In genomic region chr17:50378141-50378727, GRCm38 (mm10) we compare ENCODE assay signal across 18 mouse cellular contexts.
"Had no signal": no experiment of that assay in that cellular context is flagged by ENCODE, and none has a peak within 500 bp of the region (broad histone marks: within the 10 kb centered on the region; RNA-seq: fewer than 3 reads in every experiment).

No protein-coding gene starts in this region.

- H3K4me3 ChIP-seq: midbrain, embryonic 10.5 days; midbrain, embryonic 12.5 days; myocyte; neural tube, embryonic 13.5 days; neural tube, embryonic 15.5 days had no signal

- H3K4me2 ChIP-seq: lung, embryonic 14.5 days; midbrain, embryonic 12.5 days; neural tube, embryonic 13.5 days; neural tube, embryonic 15.5 days had no signal

- H3K9ac ChIP-seq: lung, embryonic 14.5 days; midbrain, embryonic 12.5 days; neural tube, embryonic 13.5 days; neural tube, embryonic 15.5 days had no signal

- H3K4me1 ChIP-seq: midbrain, embryonic 10.5 days; midbrain, embryonic 12.5 days; neural tube, embryonic 13.5 days; neural tube, embryonic 15.5 days had no signal

- H3K36me3 ChIP-seq: midbrain, embryonic 10.5 days; midbrain, embryonic 12.5 days; neural tube, embryonic 13.5 days; neural tube, embryonic 15.5 days had no signal

- DNase-seq: lung, adult 18-20 months; lung, embryonic 14.5 days; lung, postnatal 10 days; lung, postnatal 4 days; midbrain, embryonic 14.5 days; retina, postnatal 1 day; right cerebral cortex, postnatal 14 days; right cerebral cortex, postnatal 4 days; spleen, adult 18-20 months; thymus, adult 18-20 months; thymus, postnatal 14 days; thymus, postnatal 36 days had no signal

- H3K27ac ChIP-seq: midbrain, embryonic 10.5 days; midbrain, embryonic 12.5 days; neural tube, embryonic 13.5 days; neural tube, embryonic 15.5 days had no signal

- ATAC-seq: midbrain, embryonic 16.5 days had no signal

- H3K9me3 ChIP-seq: midbrain, embryonic 10.5 days; midbrain, embryonic 12.5 days; neural tube, embryonic 13.5 days; neural tube, embryonic 15.5 days had no signal

- H3K27me3 ChIP-seq: midbrain, embryonic 12.5 days; neural tube, embryonic 13.5 days; neural tube, embryonic 15.5 days had no signal
